Mouse (Mus musculus): ENCODE measurements around the gene Gm20388. TPM values are rescaled to one million over a fixed set of nuclear protein-coding genes. Genes with fewer than 3 reads are reported as not detected.

The Gm20388 gene
- total and polyA plus RNA-seq, 3 experiments, result 0.02 to 0.05 TPM; not detected in 1

DNA sequence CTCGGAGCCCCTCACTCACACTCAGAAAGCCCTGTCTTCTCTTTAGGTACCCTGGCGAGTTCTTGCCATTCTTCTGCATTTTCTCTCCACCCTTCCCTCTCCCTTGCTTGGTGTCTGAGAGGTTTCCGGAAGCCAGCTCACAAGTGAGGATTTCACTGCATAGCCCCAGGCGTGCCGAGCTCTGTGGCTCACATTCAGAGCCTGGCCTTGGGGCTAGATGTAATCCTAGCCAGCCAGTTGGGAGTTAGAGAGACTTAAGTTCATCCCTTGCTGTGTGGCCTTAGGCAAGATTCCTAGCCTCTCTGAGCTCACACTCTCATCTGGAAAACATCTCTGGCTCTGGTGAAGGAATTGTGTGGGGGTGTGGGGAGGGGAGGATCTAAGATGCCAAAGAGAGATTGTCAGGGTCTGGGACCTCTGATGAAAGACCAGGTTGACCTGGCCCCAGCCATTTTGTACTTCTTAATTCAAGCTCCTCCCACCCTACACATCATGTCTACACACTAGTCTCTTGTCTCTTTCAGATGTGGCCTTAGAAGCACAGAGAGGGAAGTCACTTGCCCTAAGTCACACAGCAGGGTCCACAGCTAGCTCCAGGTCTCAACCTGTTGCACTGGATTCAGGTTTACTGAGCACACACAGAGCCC, 426.4 kb downstream of the Gm20388 start:
- H3K9me3 ChIP-seq (replicated peaks), result peaks cover 7% of the 10 kb centered on the region
- TF ChIP-seq GATA2 (IDR thresholded peaks at IDR 0.05; ENCODE audit: borderline replicate concordance, low read depth, low read length), result no peak
- no peak for TF ChIP-seq TAL1 (conservative IDR thresholded peaks at IDR 0.05; ENCODE audit: low read depth, low read length)
- no peak for TF ChIP-seq CTCF (IDR thresholded peaks at IDR 0.05; ENCODE audit: low read depth, low read length)
- no peak for TF ChIP-seq GATA1 (IDR thresholded peaks at IDR 0.05; ENCODE audit: borderline replicate concordance, low read length)
- TF ChIP-seq POLR2AphosphoS5 (IDR thresholded peaks at IDR 0.05; ENCODE audit: insufficient replicate concordance, low read depth, low read length), result no peak
- peaks cover 79% of the 10 kb centered on the region for H3K27me3 ChIP-seq (ENCODE audit: insufficient read depth, low read length)
- no peaks in the 10 kb centered on the region for H3K36me3 ChIP-seq (replicated peaks)
- H3K4me1 ChIP-seq (ENCODE audit: insufficient read depth, low read depth, low read length), result peaks cover 16% of the 10 kb centered on the region
- no peak overlapping the region for H3K4me3 ChIP-seq (ENCODE audit: low read depth, low read length)
- ATAC-seq (ENCODE audit: extremely low read depth, insufficient number of reproducible peaks, low FRiP score, poor library complexity, severe bottlenecking), result no peak
- DNase-seq (ENCODE audit: low spot score), result no peak

DNA sequence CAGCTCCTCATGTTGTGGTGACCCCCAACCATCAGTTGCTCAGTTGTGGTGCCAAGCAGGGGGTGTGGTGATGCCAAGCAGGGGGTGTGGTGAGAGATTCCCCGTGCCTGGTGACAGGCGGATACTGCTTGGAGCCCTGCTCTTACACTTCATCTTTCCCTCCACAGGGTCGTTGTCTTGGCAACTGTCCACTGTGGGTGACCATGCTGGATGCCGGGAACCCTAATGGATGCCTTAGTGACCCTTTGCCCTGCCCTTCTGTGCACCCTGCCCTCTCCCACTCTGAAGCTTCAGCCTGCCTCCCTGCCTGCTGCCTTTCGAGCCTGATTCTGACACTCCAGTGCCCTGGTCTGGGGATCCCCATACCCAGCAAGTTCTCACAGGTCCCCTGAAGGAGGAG, 427.0 kb downstream of the Gm20388 start:
- H3K4me3 ChIP-seq (ENCODE audit: low read depth, low read length), result no peak overlapping the region

GRCm38 (mm10) chr8:120338678-120339077, 428.0 kb downstream of the Gm20388 start:
- no peak for DNase-seq (ENCODE audit: low spot score)
- H3K4me3 ChIP-seq (ENCODE audit: low read depth, low read length), result no peak overlapping the region
- peaks cover 9% of the 10 kb centered on the region for H3K4me1 ChIP-seq (ENCODE audit: insufficient read depth, low read depth, low read length)
- peaks cover 7% of the 10 kb centered on the region for H3K9me3 ChIP-seq (replicated peaks)
- no peak for TF ChIP-seq CTCF (IDR thresholded peaks at IDR 0.05; ENCODE audit: low read depth, low read length)
- no peak for TF ChIP-seq GATA2 (IDR thresholded peaks at IDR 0.05; ENCODE audit: borderline replicate concordance, low read depth, low read length)
- no peak for TF ChIP-seq TAL1 (conservative IDR thresholded peaks at IDR 0.05; ENCODE audit: low read depth, low read length)
- TF ChIP-seq POLR2AphosphoS5 (IDR thresholded peaks at IDR 0.05; ENCODE audit: insufficient replicate concordance, low read depth, low read length), result no peak
- TF ChIP-seq GATA1 (IDR thresholded peaks at IDR 0.05; ENCODE audit: borderline replicate concordance, low read length), result no peak
- ATAC-seq (ENCODE audit: extremely low read depth, insufficient number of reproducible peaks, low FRiP score, poor library complexity, severe bottlenecking), result no peak
- no peaks in the 10 kb centered on the region for H3K36me3 ChIP-seq (replicated peaks)
- peaks cover 82% of the 10 kb centered on the region for H3K27me3 ChIP-seq (ENCODE audit: insufficient read depth, low read length)

More for the DNA sequence above, 427.0 kb downstream of the Gm20388 start:
- ATAC-seq (ENCODE audit: extremely low read depth, insufficient number of reproducible peaks, low FRiP score, poor library complexity, severe bottlenecking) (no peak), DNase-seq (ENCODE audit: low spot score) (no peak)
- Histone ChIP-seq H3K4me1 (ENCODE audit: insufficient read depth, low read depth, low read length) (peaks cover 14% of the 10 kb centered on the region), H3K36me3 (replicated peaks) (no peaks in the 10 kb centered on the region), H3K9me3 (replicated peaks) (peaks cover 7% of the 10 kb centered on the region), H3K27me3 (ENCODE audit: insufficient read depth, low read length) (peaks cover 81% of the 10 kb centered on the region)
- TF ChIP-seq GATA1 (IDR thresholded peaks at IDR 0.05; ENCODE audit: borderline replicate concordance, low read length) (no peak), POLR2AphosphoS5 (IDR thresholded peaks at IDR 0.05; ENCODE audit: insufficient replicate concordance, low read depth, low read length) (no peak), CTCF (IDR thresholded peaks at IDR 0.05; ENCODE audit: low read depth, low read length) (no peak), TAL1 (conservative IDR thresholded peaks at IDR 0.05; ENCODE audit: low read depth, low read length) (no peak), GATA2 (IDR thresholded peaks at IDR 0.05; ENCODE audit: borderline replicate concordance, low read depth, low read length) (no peak)

- H3K4me1 ChIP-seq (ENCODE audit: insufficient read depth, low read depth, low read length), result peaks cover 9% of the 10 kb centered on the region
- no peak for ATAC-seq (ENCODE audit: extremely low read depth, insufficient number of reproducible peaks, low FRiP score, poor library complexity, severe bottlenecking)
- no peak for TF ChIP-seq GATA1 (IDR thresholded peaks at IDR 0.05; ENCODE audit: borderline replicate concordance, low read length)
- TF ChIP-seq POLR2AphosphoS5 (IDR thresholded peaks at IDR 0.05; ENCODE audit: insufficient replicate concordance, low read depth, low read length), result no peak
- TF ChIP-seq TAL1 (conservative IDR thresholded peaks at IDR 0.05; ENCODE audit: low read depth, low read length), result no peak
- TF ChIP-seq CTCF (IDR thresholded peaks at IDR 0.05; ENCODE audit: low read depth, low read length), result no peak
- TF ChIP-seq GATA2 (IDR thresholded peaks at IDR 0.05; ENCODE audit: borderline replicate concordance, low read depth, low read length), result no peak
These were observed 429.1 kb downstream of the Gm20388 start for GRCm38 (mm10) chr8:120339743-120340142.

DNA sequence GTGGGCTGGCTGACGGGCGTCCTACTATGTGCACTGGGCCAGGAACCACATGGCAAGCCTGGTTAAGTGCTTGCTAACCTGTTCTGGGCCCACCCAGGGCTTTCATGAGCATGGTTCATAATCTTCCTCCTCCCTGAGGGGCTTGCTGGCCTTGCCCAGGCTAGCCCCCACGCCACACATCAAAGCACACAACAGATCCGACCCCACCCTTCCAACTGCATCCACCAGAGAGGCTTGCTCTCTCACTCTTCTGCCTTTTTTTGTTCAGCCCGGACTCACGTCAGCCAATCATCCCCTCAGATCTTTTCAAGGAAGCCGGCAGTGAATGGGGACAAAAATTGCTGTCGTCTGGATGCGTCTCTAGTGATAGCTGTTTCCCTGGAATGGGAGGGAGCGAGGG, 430.5 kb downstream of the Gm20388 start:
- TF ChIP-seq TAL1 (conservative IDR thresholded peaks at IDR 0.05; ENCODE audit: low read depth, low read length) (no peak), GATA1 (IDR thresholded peaks at IDR 0.05; ENCODE audit: borderline replicate concordance, low read length) (no peak), CTCF (IDR thresholded peaks at IDR 0.05; ENCODE audit: low read depth, low read length) (no peak), GATA2 (IDR thresholded peaks at IDR 0.05; ENCODE audit: borderline replicate concordance, low read depth, low read length) (no peak), POLR2AphosphoS5 (IDR thresholded peaks at IDR 0.05; ENCODE audit: insufficient replicate concordance, low read depth, low read length) (no peak)
- H3K36me3 ChIP-seq (replicated peaks), result no peaks in the 10 kb centered on the region
- no peak for ATAC-seq (ENCODE audit: extremely low read depth, insufficient number of reproducible peaks, low FRiP score, poor library complexity, severe bottlenecking)
- peaks cover 81% of the 10 kb centered on the region for H3K27me3 ChIP-seq (ENCODE audit: insufficient read depth, low read length)
- peaks cover under 1% of the 10 kb centered on the region; the same call in 1 of the 2 replicates for H3K4me1 ChIP-seq (ENCODE audit: insufficient read depth, low read depth, low read length)
- H3K4me3 ChIP-seq (ENCODE audit: low read depth, low read length), result no peak overlapping the region
- no peak for DNase-seq (ENCODE audit: low spot score)
- H3K9me3 ChIP-seq (replicated peaks), result peaks cover 13% of the 10 kb centered on the region

More at GRCm38 (mm10) chr8:120339743-120340142, 429.1 kb downstream of the Gm20388 start:
- H3K27me3 ChIP-seq (ENCODE audit: insufficient read depth, low read length), result peaks cover 83% of the 10 kb centered on the region
- peaks cover 7% of the 10 kb centered on the region for H3K9me3 ChIP-seq (replicated peaks)
- no peak for DNase-seq (ENCODE audit: low spot score)
- no peaks in the 10 kb centered on the region for H3K36me3 ChIP-seq (replicated peaks)
- H3K4me3 ChIP-seq (ENCODE audit: low read depth, low read length), result no peak overlapping the region

DNA sequence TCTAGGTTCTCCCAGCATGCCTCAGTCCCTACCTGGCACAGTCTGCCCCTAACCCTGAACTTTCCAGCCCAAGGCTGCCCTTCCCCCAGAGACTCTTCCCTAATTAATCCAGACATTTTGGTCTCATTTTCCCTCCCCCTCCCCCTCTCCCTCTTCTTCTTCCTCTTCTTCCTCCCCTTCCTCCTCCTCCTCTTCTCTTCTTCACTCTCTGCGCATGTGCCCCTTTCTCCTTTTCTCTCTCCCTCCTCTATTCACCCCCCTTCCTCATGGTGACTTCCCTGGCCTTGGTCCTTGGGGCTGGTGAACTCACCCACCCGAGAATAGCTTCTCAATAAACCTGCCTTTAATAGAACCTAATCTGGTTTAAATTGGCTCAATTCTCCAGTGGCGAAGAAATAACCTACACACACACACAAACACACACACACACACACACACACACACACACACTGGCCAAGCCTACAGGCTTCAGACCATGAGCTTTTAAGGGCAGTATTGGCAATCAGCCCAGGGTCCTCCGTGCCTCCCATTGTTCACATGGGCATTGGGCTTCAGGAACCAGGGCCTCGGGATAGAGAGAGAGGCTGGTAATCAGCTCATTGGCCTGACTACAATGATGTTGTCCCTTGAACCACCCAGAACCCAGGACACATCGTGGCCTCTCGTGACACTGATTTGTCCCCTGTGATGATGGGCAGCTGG, 432.4 kb downstream of the Gm20388 start:
- Histone ChIP-seq H3K27me3 (ENCODE audit: insufficient read depth, low read length) (peaks cover 81% of the 10 kb centered on the region), H3K36me3 (replicated peaks) (no peaks in the 10 kb centered on the region), H3K4me1 (ENCODE audit: insufficient read depth, low read depth, low read length) (no peaks in the 10 kb centered on the region), H3K4me3 (ENCODE audit: low read depth, low read length) (no peak overlapping the region), H3K9me3 (replicated peaks) (peaks cover 13% of the 10 kb centered on the region)
- TF ChIP-seq GATA1 (IDR thresholded peaks at IDR 0.05; ENCODE audit: borderline replicate concordance, low read length) (no peak), TAL1 (conservative IDR thresholded peaks at IDR 0.05; ENCODE audit: low read depth, low read length) (no peak), CTCF (IDR thresholded peaks at IDR 0.05; ENCODE audit: low read depth, low read length) (no peak), POLR2AphosphoS5 (IDR thresholded peaks at IDR 0.05; ENCODE audit: insufficient replicate concordance, low read depth, low read length) (no peak), GATA2 (IDR thresholded peaks at IDR 0.05; ENCODE audit: borderline replicate concordance, low read depth, low read length) (no peak)
- DNase-seq (ENCODE audit: low spot score), result no peak
- ATAC-seq (ENCODE audit: extremely low read depth, insufficient number of reproducible peaks, low FRiP score, poor library complexity, severe bottlenecking), result no peak

All from G1E (cell line).